Mouse (Mus musculus): ENCODE measurements around the gene Sugct. TPM values are rescaled to one million over a fixed set of nuclear protein-coding genes. Genes with fewer than 3 reads are reported as not detected.

The Sugct gene
- polyA plus RNA-seq (2012; rRNA removed; ENCODE audit: low replicate concordance): 0.84 and 2.8 TPM in 2 replicates

GRCm38 (mm10) chr13:17694911-17695699, at the start of gene Sugct, which contains the start of gene Mplkip:
Gene Sugct, minus strand, starts transcription at chr13:17695553.
Gene Mplkip, plus strand, starts transcription at chr13:17695192.

Other genes starting within 250 kb of the Sugct start
- 5.9 and 18.2 TPM in 2 replicates for gene Mplkip, start 361 bp downstream of the Sugct start, polyA plus RNA-seq (2012; rRNA removed; ENCODE audit: low replicate concordance)
- gene Cdk13, start 109.5 kb upstream of the Sugct start, polyA plus RNA-seq (2012; rRNA removed; ENCODE audit: low replicate concordance): 30.7 and 99.7 TPM in 2 replicates
- 11.6 and 17.1 TPM in 2 replicates for gene Rala, start 248.7 kb upstream of the Sugct start, polyA plus RNA-seq (2012; rRNA removed; ENCODE audit: low replicate concordance)